In the genomic region with DNA sequence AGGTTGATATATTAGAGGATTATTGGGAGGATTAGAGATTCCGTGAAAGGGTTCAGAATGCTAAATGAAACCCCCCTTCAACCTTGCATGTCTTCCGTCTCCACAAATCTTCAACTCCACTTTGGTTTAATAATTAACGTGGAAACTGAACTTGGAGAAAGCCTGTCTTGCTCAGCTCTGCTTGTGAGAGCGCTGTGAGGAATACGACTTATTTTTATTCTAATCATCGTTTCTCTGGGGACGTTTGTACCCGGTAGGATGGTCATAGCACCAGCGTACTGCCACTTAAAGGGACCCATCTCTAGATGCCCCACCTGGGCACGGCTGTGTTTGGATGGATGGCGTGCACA, we compare ENCODE assay signal across 8 mouse cellular contexts.
"Had no signal": no experiment of that assay in that cellular context is flagged by ENCODE, and none has a peak within 500 bp of the region (broad histone marks: within the 10 kb centered on the region; RNA-seq: fewer than 3 reads in every experiment).

No protein-coding gene starts in this region.

- H3K4me3 ChIP-seq: hindbrain, embryonic 13.5 days; limb, embryonic 13.5 days; midbrain, embryonic 12.5 days; neural tube, embryonic 13.5 days had no signal

- DNase-seq: left cerebral cortex, postnatal 4 days; right cerebral cortex, postnatal 4 days had no signal

- H3K9ac ChIP-seq: hindbrain, embryonic 13.5 days; limb, embryonic 13.5 days; liver, embryonic 14.5 days; midbrain, embryonic 12.5 days; neural tube, embryonic 13.5 days had no signal

- H3K9me3 ChIP-seq: hindbrain, embryonic 13.5 days; limb, embryonic 13.5 days; midbrain, embryonic 12.5 days; neural tube, embryonic 13.5 days had no signal

- H3K27ac ChIP-seq: hindbrain, postnatal 0 days; limb, embryonic 13.5 days; liver, embryonic 14.5 days had no signal

- H3K36me3 ChIP-seq: hindbrain, embryonic 13.5 days; limb, embryonic 13.5 days; midbrain, embryonic 12.5 days; neural tube, embryonic 13.5 days had no signal

- ATAC-seq: hindbrain, postnatal 0 days had no signal

- H3K4me2 ChIP-seq: hindbrain, embryonic 13.5 days; limb, embryonic 13.5 days; midbrain, embryonic 12.5 days; neural tube, embryonic 13.5 days had no signal

- H3K4me1 ChIP-seq: limb, embryonic 13.5 days had no signal

- H3K27me3 ChIP-seq: limb, embryonic 13.5 days; midbrain, embryonic 12.5 days; neural tube, embryonic 13.5 days had no signal
